Mouse (Mus musculus): Measurements from ENCODE around the gene Tmeff2. TPM values are rescaled to one million over a fixed set of nuclear protein-coding genes. Genes with fewer than 3 reads are reported as not detected.

Tmeff2 gene
- total RNA-seq, 1 experiment from 2014 or later, result 6.7 TPM

DNA sequence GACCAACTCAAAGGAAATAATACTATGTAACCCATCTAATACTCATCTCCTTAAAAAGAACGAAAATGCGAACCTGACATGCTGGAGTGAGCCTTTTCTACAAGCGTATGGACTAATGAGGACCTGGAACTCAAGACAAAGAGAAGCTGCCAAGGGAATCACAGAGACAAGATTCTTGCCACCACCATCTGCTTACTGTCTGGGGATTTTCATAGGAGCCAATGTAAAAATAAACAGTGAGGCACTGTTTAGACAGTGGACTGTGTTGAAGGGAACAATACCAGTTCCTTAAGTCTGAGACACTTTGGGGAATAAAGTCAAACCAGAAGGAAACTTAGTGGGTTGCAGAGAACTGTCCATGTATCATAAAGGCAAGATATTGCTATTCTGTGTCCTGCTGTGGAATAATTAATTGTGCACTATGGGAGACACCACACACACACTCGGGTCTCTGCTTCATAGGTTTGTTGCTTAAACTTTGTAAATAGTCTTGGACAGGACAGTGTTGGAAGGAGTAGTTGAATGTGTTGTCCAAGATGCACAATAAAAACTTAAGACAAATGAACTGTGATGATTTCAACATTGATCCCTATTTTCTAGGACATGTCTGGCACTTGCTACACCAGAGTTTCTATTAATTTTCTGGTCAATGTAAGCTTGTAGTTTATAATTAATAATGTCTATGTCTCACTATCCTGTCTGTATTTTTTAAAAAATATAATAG, 79.1 kb downstream of the Tmeff2 start:
- no peak for DNase-seq

- no peak for DNase-seq
Measured at GRCm38 (mm10) chr1:50980591-50980990, 80.1 kb downstream of the Tmeff2 start.

DNA sequence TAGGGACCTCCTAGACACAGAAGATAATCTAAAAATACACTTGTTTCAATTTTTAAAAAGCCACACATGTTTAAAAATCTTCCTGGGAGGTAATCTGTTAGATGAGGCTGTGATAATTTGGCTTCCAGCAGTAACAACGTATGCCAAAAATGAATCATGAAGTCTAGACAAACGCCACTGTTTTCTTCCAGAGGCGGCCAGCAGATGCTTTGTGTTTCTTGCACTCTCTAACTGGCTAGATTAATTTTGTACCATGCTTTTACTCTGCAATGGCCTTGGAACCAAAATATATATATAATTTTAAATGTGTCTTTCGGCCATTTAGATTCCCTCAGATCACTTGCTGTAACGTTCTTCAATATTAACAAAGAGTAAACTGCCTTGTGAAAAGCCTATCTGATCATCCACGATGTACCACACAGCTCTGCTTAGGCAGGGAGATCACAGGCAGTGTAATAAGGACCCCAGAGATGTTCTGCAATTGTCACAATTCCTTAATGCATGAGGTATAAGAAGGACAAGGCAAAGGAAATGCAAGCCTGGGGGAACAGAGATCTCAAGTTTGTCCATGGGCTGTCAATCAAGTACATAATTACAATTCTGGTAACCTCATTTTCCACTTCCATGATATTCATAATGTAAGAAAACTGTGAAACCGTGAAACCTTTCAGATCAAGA, 80.8 kb downstream of the Tmeff2 start:
- no peak for DNase-seq

GRCm38 (mm10) chr1:50990661-50991060, 90.2 kb downstream of the Tmeff2 start:
- peak; percentile 9 for DNase-seq

GRCm38 (mm10) chr1:50994505-50994904, 94.1 kb downstream of the Tmeff2 start:
- no peak for DNase-seq

- no peak for DNase-seq
Measured at GRCm38 (mm10) chr1:50999793-51000192, 99.3 kb downstream of the Tmeff2 start.

DNA sequence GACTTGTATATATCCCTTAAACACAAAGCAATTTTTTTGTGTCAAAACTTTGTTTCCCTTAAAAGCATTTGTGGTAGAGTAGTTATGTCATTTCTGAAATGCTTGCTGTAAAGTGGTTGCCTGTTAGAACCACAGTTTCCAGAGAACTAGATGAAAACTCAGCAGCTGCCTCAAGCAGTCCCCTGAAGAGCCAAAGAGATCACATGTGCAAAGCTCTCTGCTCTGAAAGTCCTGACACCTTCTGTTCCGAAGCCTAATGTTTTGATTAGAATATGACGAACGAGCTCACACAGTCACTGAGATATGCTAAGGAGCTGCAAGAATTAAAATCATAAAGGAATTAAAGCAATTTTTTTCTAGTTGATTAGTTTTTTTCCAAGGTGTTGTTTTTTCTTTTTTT, 107.9 kb downstream of the Tmeff2 start:
- no peak for DNase-seq

GRCm38 (mm10) chr1:51040249-51040648, 139.8 kb downstream of the Tmeff2 start:
- DNase-seq, result no peak

DNA sequence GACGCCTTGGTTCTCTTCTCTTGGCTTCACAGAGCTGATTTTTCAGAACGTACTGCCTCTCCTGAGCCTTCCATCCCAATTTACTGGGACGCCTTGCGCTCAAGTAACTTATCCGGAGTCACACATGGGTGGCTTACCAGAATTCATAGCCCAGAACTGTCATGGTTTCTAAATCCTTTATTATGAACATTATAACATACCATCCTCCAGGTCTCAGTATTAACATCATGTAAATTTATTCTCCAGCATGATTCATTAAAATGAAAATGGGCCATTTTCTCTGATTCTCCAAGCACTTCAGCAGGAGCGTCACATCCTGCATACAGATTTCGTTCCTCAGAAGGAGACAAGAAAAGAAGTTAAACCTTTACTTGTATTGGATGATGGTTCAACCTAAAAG, 144.4 kb downstream of the Tmeff2 start:
- DNase-seq, result no peak

DNA sequence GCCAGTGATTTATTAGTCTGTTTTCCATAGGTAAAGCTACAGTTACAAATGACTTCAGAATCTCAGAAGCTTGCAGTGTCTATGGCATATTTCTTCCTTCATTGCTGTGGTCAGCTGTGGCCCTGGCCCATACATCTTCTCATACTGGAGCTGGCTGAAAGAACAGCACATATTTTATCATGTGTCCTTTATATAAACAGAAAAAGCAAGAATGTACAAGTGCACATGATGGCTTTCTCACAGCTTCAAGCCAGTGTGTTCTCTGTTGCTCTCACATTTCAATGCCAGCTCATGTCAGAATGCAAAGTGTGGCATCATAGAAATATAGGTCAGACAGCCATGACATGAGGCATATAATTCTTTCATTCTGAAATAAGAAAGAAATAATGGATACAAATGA, 164.1 kb downstream of the Tmeff2 start:
- DNase-seq, result no peak

GRCm38 (mm10) chr1:51065652-51066051, 165.2 kb downstream of the Tmeff2 start:
- no peak for DNase-seq

GRCm38 (mm10) chr1:51068814-51069213, 168.4 kb downstream of the Tmeff2 start:
- DNase-seq, result no peak

DNA sequence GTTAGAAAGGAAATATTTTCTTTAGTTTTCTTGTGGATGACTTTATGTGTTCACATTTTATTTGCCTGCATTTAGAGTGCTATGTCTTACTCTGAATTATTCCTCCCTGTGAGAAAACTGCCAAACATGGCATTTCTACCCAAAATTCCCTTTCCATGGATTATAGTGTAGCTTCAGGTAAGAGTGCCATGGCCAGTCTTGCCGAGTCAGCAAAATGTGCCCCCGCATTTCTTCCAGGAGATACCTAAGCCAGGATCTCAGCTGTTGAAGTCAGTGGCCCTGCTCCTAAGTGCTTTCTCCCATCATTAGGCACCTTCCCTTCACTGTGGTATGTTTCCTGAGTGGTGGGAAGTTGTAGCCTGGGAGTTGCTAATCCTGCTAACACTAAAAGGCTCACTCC, 168.8 kb downstream of the Tmeff2 start:
- no peak for DNase-seq

GRCm38 (mm10) chr1:51074076-51074475, 173.6 kb downstream of the Tmeff2 start:
- DNase-seq, result no peak

- DNase-seq, result no peak
Measured at GRCm38 (mm10) chr1:51075785-51076771, 175.6 kb downstream of the Tmeff2 start.

DNA sequence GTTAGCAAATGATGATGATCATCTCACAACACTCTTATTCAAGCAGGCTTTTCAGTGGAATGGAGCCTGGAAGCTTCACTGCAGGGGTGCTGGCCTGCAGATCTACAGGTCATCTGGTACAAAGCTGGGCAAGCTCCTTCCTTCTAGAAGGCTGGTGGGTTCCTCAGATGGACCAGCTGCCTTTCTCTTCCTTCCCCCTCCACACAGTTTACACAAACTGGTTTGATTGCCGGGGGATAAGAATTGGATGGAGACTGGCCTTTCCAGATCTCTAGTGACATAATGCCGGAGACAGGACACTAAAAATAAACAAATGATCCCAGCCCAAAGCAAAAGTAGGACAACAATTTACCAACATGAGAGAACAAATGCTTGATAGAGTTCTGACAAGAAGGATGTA, 188.5 kb downstream of the Tmeff2 start:
- no peak for DNase-seq

DNA sequence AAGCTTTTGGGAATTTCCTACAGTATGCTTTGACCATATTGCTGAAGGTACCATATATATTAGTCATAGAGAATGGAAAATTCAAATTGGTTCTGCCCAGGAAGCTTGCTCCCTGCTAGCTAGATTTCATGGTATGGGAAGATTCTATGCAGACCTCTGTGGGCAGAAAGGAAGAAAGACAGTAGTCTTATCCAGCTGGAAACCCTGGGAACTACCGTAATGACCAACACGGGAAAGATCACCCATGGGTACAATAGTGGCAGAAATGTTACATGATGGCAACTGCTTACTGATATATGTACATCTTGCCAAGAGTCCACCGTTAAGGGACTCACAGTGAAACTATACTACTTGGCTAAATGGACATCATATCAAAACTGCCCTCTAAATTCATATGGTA, 189.4 kb downstream of the Tmeff2 start:
- no peak for DNase-seq

GRCm38 (mm10) chr1:51090212-51090761, 189.8 kb downstream of the Tmeff2 start:
- no peak for DNase-seq

DNA sequence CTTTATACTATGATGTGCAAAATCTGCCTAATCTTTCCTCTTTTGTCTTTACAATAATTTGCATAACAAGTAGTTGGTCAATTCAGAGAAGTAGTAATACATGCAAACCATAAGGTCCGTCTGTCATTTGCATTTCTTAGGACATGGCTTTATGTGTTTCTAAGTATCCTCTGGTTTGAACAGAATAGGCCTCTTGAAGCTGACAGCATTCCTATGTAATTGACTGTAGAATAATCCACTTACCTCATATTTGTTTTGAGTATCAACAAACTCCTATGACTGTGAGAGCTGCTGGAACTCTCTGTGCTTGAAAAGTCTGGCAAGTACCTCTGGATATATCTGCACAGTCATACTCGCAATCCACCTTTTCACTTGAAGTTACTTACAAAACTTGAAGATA, 194.3 kb downstream of the Tmeff2 start:
- DNase-seq, result no peak

- DNase-seq, result no peak
Measured at GRCm38 (mm10) chr1:51096848-51097598, 196.6 kb downstream of the Tmeff2 start.

GRCm38 (mm10) chr1:51101034-51101590, 200.7 kb downstream of the Tmeff2 start:
- no peak for DNase-seq

All from adrenal gland, postnatal 14 days (tissue).